Mouse (Mus musculus): ENCODE results near the gene 3110082I17Rik. TPM values are rescaled to one million over a fixed set of nuclear protein-coding genes. Genes with fewer than 3 reads are reported as not detected.

3110082I17Rik gene
- polyA plus RNA-seq, 1 experiment from 2014 or later, result 32.7 TPM

- H3K4me1 ChIP-seq (replicated peaks), result peaks cover 16% of the 10 kb centered on the region
- H3K9me3 ChIP-seq, result no peaks in the 10 kb centered on the region
- ATAC-seq (ENCODE audit: insufficient number of reproducible peaks, insufficient read depth, low FRiP score, low TSS enrichment, low read depth), result no peak
- 83% methylated on average over 6 of the region's 6 CpGs for WGBS
- no peaks in the 10 kb centered on the region for H3K36me3 ChIP-seq
- H3K4me3 ChIP-seq (replicated peaks), result no peak overlapping the region
- H3K9ac ChIP-seq (replicated peaks), result no peak overlapping the region
- no peak overlapping the region for H3K4me2 ChIP-seq
- no peak overlapping the region for H3K27ac ChIP-seq
- H3K27me3 ChIP-seq, result peaks cover 44% of the 10 kb centered on the region
These were observed 139.0 kb downstream of the 3110082I17Rik start for GRCm38 (mm10) chr5:139321331-139321730.

- WGBS, result 70% methylated on average over 7 of the region's 7 CpGs
- no peak overlapping the region for H3K27ac ChIP-seq
These were observed 139.9 kb downstream of the 3110082I17Rik start for GRCm38 (mm10) chr5:139320424-139320823.

GRCm38 (mm10) chr5:139317751-139318504 is 142.4 kb downstream of the 3110082I17Rik start:
- ATAC-seq (ENCODE audit: insufficient number of reproducible peaks, insufficient read depth, low FRiP score, low TSS enrichment, low read depth), result no peak
- WGBS, result 68% methylated on average over 21 of the region's 21 CpGs
- H3K27me3 ChIP-seq, result peaks cover 11% of the 10 kb centered on the region
- no peak overlapping the region for H3K4me2 ChIP-seq
- no peak overlapping the region for H3K27ac ChIP-seq
- no peaks in the 10 kb centered on the region for H3K36me3 ChIP-seq
- no peaks in the 10 kb centered on the region for H3K9me3 ChIP-seq
- no peak overlapping the region for H3K4me3 ChIP-seq (replicated peaks)
- H3K9ac ChIP-seq (replicated peaks), result no peak overlapping the region
- H3K4me1 ChIP-seq (replicated peaks), result no peaks in the 10 kb centered on the region

More at GRCm38 (mm10) chr5:139320424-139320823, 139.9 kb downstream of the 3110082I17Rik start:
- H3K9ac ChIP-seq (replicated peaks), result no peak overlapping the region
- no peaks in the 10 kb centered on the region for H3K9me3 ChIP-seq
- peaks cover 16% of the 10 kb centered on the region for H3K4me1 ChIP-seq (replicated peaks)
- H3K27me3 ChIP-seq, result peaks cover 35% of the 10 kb centered on the region
- no peak overlapping the region for H3K4me3 ChIP-seq (replicated peaks)
- H3K36me3 ChIP-seq, result no peaks in the 10 kb centered on the region
- H3K4me2 ChIP-seq, result no peak overlapping the region
- ATAC-seq (ENCODE audit: insufficient number of reproducible peaks, insufficient read depth, low FRiP score, low TSS enrichment, low read depth), result no peak

GRCm38 (mm10) chr5:139316982-139317675 is 143.2 kb downstream of the 3110082I17Rik start:
- ATAC-seq (ENCODE audit: insufficient number of reproducible peaks, insufficient read depth, low FRiP score, low TSS enrichment, low read depth), result no peak
- H3K9me3 ChIP-seq, result no peaks in the 10 kb centered on the region
- H3K4me1 ChIP-seq (replicated peaks), result no peaks in the 10 kb centered on the region
- no peak overlapping the region for H3K27ac ChIP-seq
- H3K36me3 ChIP-seq, result no peaks in the 10 kb centered on the region
- no peak overlapping the region for H3K4me3 ChIP-seq (replicated peaks)
- H3K27me3 ChIP-seq, result peaks cover 3% of the 10 kb centered on the region
- H3K4me2 ChIP-seq, result no peak overlapping the region
- no peak overlapping the region for H3K9ac ChIP-seq (replicated peaks)
- WGBS, result 69% methylated on average over 6 of the region's 6 CpGs

GRCm38 (mm10) chr5:139314941-139315642 is 145.2 kb downstream of the 3110082I17Rik start:
- Histone ChIP-seq H3K9ac (replicated peaks) (no peak overlapping the region), H3K4me1 (replicated peaks) (no peaks in the 10 kb centered on the region), H3K27ac (no peak overlapping the region), H3K4me2 (no peak overlapping the region), H3K4me3 (replicated peaks) (no peak overlapping the region), H3K36me3 (no peaks in the 10 kb centered on the region), H3K27me3 (no peaks in the 10 kb centered on the region), H3K9me3 (no peaks in the 10 kb centered on the region)
- WGBS, result 82% methylated on average over 12 of the region's 12 CpGs
- ATAC-seq (ENCODE audit: insufficient number of reproducible peaks, insufficient read depth, low FRiP score, low TSS enrichment, low read depth), result no peak

GRCm38 (mm10) chr5:139313536-139313935 is 146.8 kb downstream of the 3110082I17Rik start:
- Histone ChIP-seq H3K36me3 (no peaks in the 10 kb centered on the region), H3K4me1 (replicated peaks) (no peaks in the 10 kb centered on the region), H3K9me3 (no peaks in the 10 kb centered on the region), H3K27me3 (no peaks in the 10 kb centered on the region), H3K4me2 (no peak overlapping the region), H3K9ac (replicated peaks) (no peak overlapping the region), H3K4me3 (replicated peaks) (no peak overlapping the region), H3K27ac (no peak overlapping the region)
- 75% methylated on average over 9 of the region's 9 CpGs for WGBS
- ATAC-seq (ENCODE audit: insufficient number of reproducible peaks, insufficient read depth, low FRiP score, low TSS enrichment, low read depth), result no peak

GRCm38 (mm10) chr5:139311822-139312221 is 148.5 kb downstream of the 3110082I17Rik start:
- H3K36me3 ChIP-seq, result no peaks in the 10 kb centered on the region
- no peak overlapping the region for H3K9ac ChIP-seq (replicated peaks)
- no peak for ATAC-seq (ENCODE audit: insufficient number of reproducible peaks, insufficient read depth, low FRiP score, low TSS enrichment, low read depth)
- 93% methylated on average over 9 of the region's 9 CpGs for WGBS
- H3K9me3 ChIP-seq, result no peaks in the 10 kb centered on the region
- no peaks in the 10 kb centered on the region for H3K27me3 ChIP-seq
- H3K4me1 ChIP-seq (replicated peaks), result no peaks in the 10 kb centered on the region
- no peak overlapping the region for H3K4me3 ChIP-seq (replicated peaks)
- no peak overlapping the region for H3K4me2 ChIP-seq
- no peak overlapping the region for H3K27ac ChIP-seq

GRCm38 (mm10) chr5:139310477-139310876 is 149.8 kb downstream of the 3110082I17Rik start:
- Histone ChIP-seq H3K4me2 (no peak overlapping the region), H3K9me3 (no peaks in the 10 kb centered on the region), H3K4me1 (replicated peaks) (no peaks in the 10 kb centered on the region), H3K9ac (replicated peaks) (no peak overlapping the region), H3K36me3 (no peaks in the 10 kb centered on the region), H3K27me3 (no peaks in the 10 kb centered on the region), H3K4me3 (replicated peaks) (no peak overlapping the region), H3K27ac (no peak overlapping the region)
- 91% methylated on average over 4 of the region's 4 CpGs for WGBS
- ATAC-seq (ENCODE audit: insufficient number of reproducible peaks, insufficient read depth, low FRiP score, low TSS enrichment, low read depth), result no peak

- H3K27ac ChIP-seq, result no peak overlapping the region
- no peaks in the 10 kb centered on the region for H3K9me3 ChIP-seq
- H3K9ac ChIP-seq (replicated peaks), result no peak overlapping the region
- H3K4me1 ChIP-seq (replicated peaks), result no peaks in the 10 kb centered on the region
- no peaks in the 10 kb centered on the region for H3K27me3 ChIP-seq
- no peak overlapping the region for H3K4me2 ChIP-seq
- no peaks in the 10 kb centered on the region for H3K36me3 ChIP-seq
- WGBS, result 79% methylated on average over 3 of the region's 3 CpGs
- no peak overlapping the region for H3K4me3 ChIP-seq (replicated peaks)
- no peak for ATAC-seq (ENCODE audit: insufficient number of reproducible peaks, insufficient read depth, low FRiP score, low TSS enrichment, low read depth)
These were observed 150.4 kb downstream of the 3110082I17Rik start for GRCm38 (mm10) chr5:139309946-139310345.

All from limb, embryonic 12.5 days (tissue).